Mouse (Mus musculus): Measurements from ENCODE around the gene Hspbap1. TPM values are rescaled to one million over a fixed set of nuclear protein-coding genes. Genes with fewer than 3 reads are reported as not detected.

The Hspbap1 gene
- total RNA-seq (2022) = 1 to 10 TPM; 6.4 to 7.5 (median 6.9) TPM

GRCm38 (mm10) chr16:35769878-35770657, at the start of gene Hspbap1:
TSS of gene Hspbap1 (plus strand) at chr16:35770375.
- DNase-seq (ENCODE audit: low spot score in 2 of 2) = peak; percentile 88

GRCm38 (mm10) chr16:35724561-35724960, 45.6 kb upstream of the Hspbap1 start:
- DNase-seq (ENCODE audit: low spot score in 2 of 2) = no peak

- no peak for DNase-seq (ENCODE audit: low spot score in 2 of 2)
Observed at GRCm38 (mm10) chr16:35726601-35727000, 43.6 kb upstream of the Hspbap1 start.

- DNase-seq (ENCODE audit: low spot score in 2 of 2) = no peak
Observed at GRCm38 (mm10) chr16:35729151-35729738, 40.9 kb upstream of the Hspbap1 start.

- DNase-seq (ENCODE audit: low spot score in 2 of 2) = no peak
Observed at GRCm38 (mm10) chr16:35732096-35732495, 38.1 kb upstream of the Hspbap1 start.

- peak in 1 of 2 experiments; percentile 42 for DNase-seq (ENCODE audit: low spot score in 2 of 2)
Observed at GRCm38 (mm10) chr16:35734038-35734437, 36.1 kb upstream of the Hspbap1 start.

- no peak for DNase-seq (ENCODE audit: low spot score in 2 of 2)
Observed at GRCm38 (mm10) chr16:35738096-35738767, 31.9 kb upstream of the Hspbap1 start.

GRCm38 (mm10) chr16:35739548-35739947, 30.6 kb upstream of the Hspbap1 start:
- DNase-seq (ENCODE audit: low spot score in 2 of 2) = no peak

GRCm38 (mm10) chr16:35740357-35740756, 29.8 kb upstream of the Hspbap1 start:
- no peak for DNase-seq (ENCODE audit: low spot score in 2 of 2)

GRCm38 (mm10) chr16:35740943-35741342, 29.2 kb upstream of the Hspbap1 start:
- DNase-seq (ENCODE audit: low spot score in 2 of 2) = no peak

GRCm38 (mm10) chr16:35741621-35742020, 28.6 kb upstream of the Hspbap1 start:
- no peak for DNase-seq (ENCODE audit: low spot score in 2 of 2)

- no peak for DNase-seq (ENCODE audit: low spot score in 2 of 2)
Observed at GRCm38 (mm10) chr16:35742251-35742937, 27.8 kb upstream of the Hspbap1 start.

- peak in 1 of 2 experiments; percentile 39 for DNase-seq (ENCODE audit: low spot score in 2 of 2)
Observed at GRCm38 (mm10) chr16:35747417-35748236, 22.5 kb upstream of the Hspbap1 start.

GRCm38 (mm10) chr16:35748237-35748603, 22.0 kb upstream of the Hspbap1 start:
- DNase-seq (ENCODE audit: low spot score in 2 of 2) = no peak

GRCm38 (mm10) chr16:35749385-35749784, 20.8 kb upstream of the Hspbap1 start:
- no peak for DNase-seq (ENCODE audit: low spot score in 2 of 2)

GRCm38 (mm10) chr16:35751841-35752240, 18.3 kb upstream of the Hspbap1 start:
- no peak for DNase-seq (ENCODE audit: low spot score in 2 of 2)

- no peak for DNase-seq (ENCODE audit: low spot score in 2 of 2)
Observed at GRCm38 (mm10) chr16:35753926-35754325, 16.2 kb upstream of the Hspbap1 start.

GRCm38 (mm10) chr16:35755502-35756334, 14.5 kb upstream of the Hspbap1 start:
- no peak for DNase-seq (ENCODE audit: low spot score in 2 of 2)

GRCm38 (mm10) chr16:35756697-35757096, 13.5 kb upstream of the Hspbap1 start:
- DNase-seq (ENCODE audit: low spot score in 2 of 2) = no peak

GRCm38 (mm10) chr16:35759401-35759800, 10.8 kb upstream of the Hspbap1 start:
- DNase-seq (ENCODE audit: low spot score in 2 of 2) = no peak

Measured in left cerebral cortex, adult 8-10 months (tissue).